Mouse (Mus musculus): ENCODE results near the gene Iqce.

- TF ChIP-seq CTCF (IDR thresholded peaks at IDR 0.05; ENCODE audit: low read depth) (no peak), EP300 (IDR thresholded peaks at IDR 0.05; ENCODE audit: low read depth) (no peak)
Observed at GRCm38 (mm10) chr5:140623791-140624190, 78.4 kb downstream of the Iqce start.

Measured in liver, postnatal 0 days (tissue).